Mouse (Mus musculus): ENCODE data around the gene Card9.

DNA sequence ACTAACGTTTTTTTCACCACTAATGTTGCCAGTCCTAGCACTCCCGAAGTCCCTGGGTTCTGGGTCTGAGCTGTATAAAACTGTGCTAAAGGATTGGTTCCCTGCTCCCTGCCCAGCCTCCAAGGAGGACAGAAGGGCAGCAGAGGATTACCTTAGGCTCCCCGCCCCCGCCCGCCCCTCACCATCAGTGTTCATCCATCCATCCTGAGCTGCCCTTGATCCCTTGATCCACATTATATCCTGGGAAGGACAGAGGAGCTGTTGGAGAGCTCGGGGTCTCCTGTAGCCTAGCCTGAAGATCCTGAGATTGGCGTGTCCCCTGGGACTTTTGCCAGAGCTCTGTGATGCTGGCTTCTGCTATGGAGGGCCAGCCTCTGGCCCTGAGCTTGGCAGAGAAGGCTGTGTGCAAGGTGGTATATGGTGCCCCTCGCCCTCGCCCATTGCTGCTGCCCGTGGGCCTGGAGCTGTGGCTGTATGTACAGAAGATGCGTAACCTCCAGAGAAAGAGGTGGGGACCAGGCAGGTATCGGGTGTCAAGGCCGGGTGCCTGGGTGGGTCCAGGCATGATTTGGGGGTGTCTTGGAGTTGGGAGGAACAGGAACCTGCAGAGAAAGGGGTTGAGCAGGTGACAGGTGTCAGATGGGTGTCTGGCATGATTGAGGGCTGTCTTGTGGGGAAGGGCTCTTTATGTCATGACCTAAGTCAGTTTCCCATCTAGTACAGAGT is 41.0 kb downstream of the Card9 start:
- no peak for TF ChIP-seq CTCF (conservative IDR thresholded peaks at IDR 0.05; ENCODE audit: low read length)
- no peak for TF ChIP-seq POU5F1 (IDR thresholded peaks at IDR 0.05; ENCODE audit: borderline replicate concordance, low read length)
- TF ChIP-seq NANOG (IDR thresholded peaks at IDR 0.05; ENCODE audit: borderline replicate concordance, low read length), result no peak

Measured in E14TG2a.4 (cell line).